Mouse (Mus musculus) NIH3T3 (cell line): ENCODE measurements at regions not wholly inside any gene's neighbourhood (a gene's known extent, or its start where the extent isn't known, plus 50 kb on each side); places are given as distances from the start of the nearest gene placed in this dataset.
A peak's percentile ranks its signal among the peaks of the same experiment; 100 is the strongest.

Source experiments
- DNase-seq: peaks from one replicate; pipeline ENCODE4 v3.0.0-alpha.2; 2012; ENCODE audit warnings: low read depth

GRCm38 (mm10) chr7:135767493-135767892, 51.3 kb upstream of the Mki67 start:
- DNase-seq, result no peak

GRCm38 (mm10) chr7:135768064-135768463, 51.9 kb upstream of the Mki67 start:
- no peak for DNase-seq

GRCm38 (mm10) chr7:135768592-135768991, 52.4 kb upstream of the Mki67 start:
- peak; percentile 89 for DNase-seq

- no peak for DNase-seq
Observed at GRCm38 (mm10) chr7:135769082-135769673, 53.0 kb upstream of the Mki67 start.

GRCm38 (mm10) chr7:135770051-135770450, 53.9 kb upstream of the Mki67 start:
- DNase-seq, result no peak

- DNase-seq, result peak; percentile 1
Observed at GRCm38 (mm10) chr7:135775832-135776433, 59.8 kb upstream of the Mki67 start.

GRCm38 (mm10) chr7:135790167-135790566, 74.0 kb upstream of the Mki67 start:
- DNase-seq, result no peak

- peak; percentile 72 for DNase-seq
Observed at GRCm38 (mm10) chr7:135790978-135791377, 74.8 kb upstream of the Mki67 start.

- no peak for DNase-seq
Observed at GRCm38 (mm10) chr7:135791953-135792690, 76.0 kb upstream of the Mki67 start.

- peak; percentile 34 for DNase-seq
Observed at GRCm38 (mm10) chr7:135792918-135793317, 76.8 kb upstream of the Mki67 start.

- DNase-seq, result no peak
Observed at GRCm38 (mm10) chr7:135794238-135794637, 78.1 kb upstream of the Mki67 start.

- DNase-seq, result no peak
Observed at GRCm38 (mm10) chr7:135794679-135795078, 78.5 kb upstream of the Mki67 start.

- DNase-seq, result no peak
Observed at GRCm38 (mm10) chr7:135798441-135798840, 82.3 kb upstream of the Mki67 start.

- DNase-seq, result no peak
Observed at GRCm38 (mm10) chr7:135802598-135803121, 86.5 kb upstream of the Mki67 start.

GRCm38 (mm10) chr7:135804730-135805129, 88.6 kb upstream of the Mki67 start:
- no peak for DNase-seq

GRCm38 (mm10) chr7:135806139-135806538, 90.0 kb upstream of the Mki67 start:
- DNase-seq, result no peak

GRCm38 (mm10) chr7:135806673-135807072, 90.5 kb upstream of the Mki67 start:
- no peak for DNase-seq

- DNase-seq, result no peak
Observed at GRCm38 (mm10) chr7:135809167-135809566, 93.0 kb upstream of the Mki67 start.

GRCm38 (mm10) chr7:135809751-135810379, 93.7 kb upstream of the Mki67 start:
- DNase-seq, result no peak

- peak; percentile 38 for DNase-seq
Observed at GRCm38 (mm10) chr7:135810971-135811370, 94.8 kb upstream of the Mki67 start.

GRCm38 (mm10) chr7:135813616-135814015, 97.5 kb upstream of the Mki67 start:
- DNase-seq, result peak; percentile 11

GRCm38 (mm10) chr7:135816191-135816590, 100.0 kb upstream of the Mki67 start:
- DNase-seq, result no peak

- no peak for DNase-seq
Observed at GRCm38 (mm10) chr7:135817868-135818267, 101.7 kb upstream of the Mki67 start.
